Mouse (Mus musculus) induced T-regulatory cell, adult 2 months (primary cell): ENCODE data around the gene Mut.

ENCODE experiments used
- DNase-seq: peaks from one replicate; pipeline ENCODE4 v3.0.0-alpha.2; 2012; ENCODE audit warnings: low read depth

The Mut gene

GRCm38 (mm10) chr17:40934420-40935231, at the start of gene Mut, which contains the start of gene Cenpq:
Gene Mut, plus strand, starts transcription at chr17:40934685.
Gene Cenpq, minus strand, starts transcription at chr17:40935047.
- peak; percentile 97 for DNase-seq

DNA sequence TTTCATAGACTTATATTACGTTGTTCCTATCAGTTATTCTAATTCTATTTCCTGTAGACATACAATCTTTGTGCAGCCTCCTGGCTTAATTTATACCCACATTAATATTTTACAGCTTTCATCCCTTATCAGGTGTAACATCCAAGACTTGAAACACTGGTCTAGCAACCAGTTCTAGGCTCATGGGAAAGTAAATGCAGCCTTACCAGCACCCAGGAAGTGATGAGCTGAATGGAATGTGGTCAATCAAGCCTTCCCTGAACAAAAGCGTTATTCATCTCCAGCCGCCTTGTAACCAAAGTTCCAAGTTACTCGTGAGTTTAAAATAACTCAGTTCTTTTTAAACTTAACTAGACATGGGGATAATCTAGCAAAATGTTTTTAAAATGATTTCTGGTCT, 49.3 kb upstream of the Mut start:
- no peak for DNase-seq

DNA sequence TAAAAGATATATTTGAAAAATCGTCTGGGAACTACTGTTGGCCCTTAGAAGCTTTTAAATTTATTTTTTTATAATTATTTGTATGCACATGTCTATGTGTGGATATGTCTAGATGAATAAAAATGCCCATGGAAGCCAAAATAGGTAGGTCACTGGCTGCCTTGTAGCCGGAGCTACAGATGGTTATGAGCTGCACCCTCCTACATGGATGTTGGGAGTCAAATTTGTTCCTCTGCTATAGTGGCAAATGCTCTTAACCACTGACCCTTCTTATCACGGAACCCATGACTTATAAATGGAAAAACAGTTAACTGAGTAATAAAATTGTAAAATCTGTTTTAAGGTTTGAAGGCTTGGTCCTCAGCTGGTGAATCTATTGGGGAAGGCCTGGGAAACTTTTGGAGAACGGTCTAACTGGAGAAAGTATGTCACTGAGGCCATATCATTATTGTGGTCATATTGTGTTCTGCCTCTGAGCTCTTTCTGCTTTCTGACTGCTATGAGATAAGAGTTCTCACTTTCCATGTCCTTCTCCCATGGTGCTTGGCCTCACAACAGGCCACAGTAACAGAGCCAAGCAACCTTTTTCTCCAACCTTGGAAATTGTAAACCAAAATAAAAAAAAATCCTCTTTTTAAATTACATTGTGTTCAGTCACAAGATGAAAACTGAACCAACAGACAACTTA, 46.5 kb upstream of the Mut start:
- no peak for DNase-seq

- peak; percentile 30 for DNase-seq
Observed at GRCm38 (mm10) chr17:40896863-40897262, 37.6 kb upstream of the Mut start.

GRCm38 (mm10) chr17:40899783-40900363, 34.6 kb upstream of the Mut start:
- DNase-seq, result no peak

DNA sequence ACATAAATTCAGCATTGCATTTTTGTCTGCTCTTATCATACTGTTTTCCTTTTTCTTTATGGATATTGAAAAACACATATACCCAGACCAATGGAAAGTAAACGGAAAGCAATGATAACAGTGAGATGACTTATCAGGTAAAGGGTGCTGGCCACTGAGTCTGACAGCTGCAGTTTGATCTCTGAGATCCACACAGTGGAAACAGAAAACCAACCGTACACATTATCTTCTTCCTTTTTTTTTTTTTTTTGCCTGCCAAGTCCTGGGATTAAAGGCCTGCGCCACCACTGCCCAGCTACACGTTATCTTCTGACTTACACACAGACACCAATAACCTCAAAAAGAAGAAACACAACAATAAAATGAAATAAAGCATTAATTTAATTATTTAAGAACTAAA, 31.1 kb upstream of the Mut start:
- DNase-seq, result no peak

- DNase-seq, result no peak
Observed at GRCm38 (mm10) chr17:40904056-40904597, 30.4 kb upstream of the Mut start.

DNA sequence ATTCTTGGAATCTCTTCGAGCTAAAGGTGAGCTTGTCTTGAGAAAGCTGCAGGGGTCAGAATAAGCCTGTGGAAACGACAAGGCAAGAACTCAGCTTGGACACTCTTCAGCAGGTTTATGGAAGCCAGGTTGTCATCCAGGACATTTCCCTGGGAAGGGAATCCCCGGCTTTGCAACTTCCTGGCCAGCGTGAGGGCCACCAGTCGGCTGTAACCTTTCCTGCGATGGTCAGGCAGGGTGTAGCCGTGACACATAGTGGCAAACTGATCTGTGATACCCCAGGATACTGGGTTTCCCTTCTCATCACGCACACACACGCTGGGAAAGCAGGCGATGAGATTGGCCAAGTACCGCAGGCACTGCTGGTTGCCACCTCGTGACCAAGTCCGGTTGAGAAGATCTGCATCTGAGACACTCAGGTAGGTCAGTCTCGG, 29.7 kb upstream of the Mut start:
- no peak for DNase-seq

DNA sequence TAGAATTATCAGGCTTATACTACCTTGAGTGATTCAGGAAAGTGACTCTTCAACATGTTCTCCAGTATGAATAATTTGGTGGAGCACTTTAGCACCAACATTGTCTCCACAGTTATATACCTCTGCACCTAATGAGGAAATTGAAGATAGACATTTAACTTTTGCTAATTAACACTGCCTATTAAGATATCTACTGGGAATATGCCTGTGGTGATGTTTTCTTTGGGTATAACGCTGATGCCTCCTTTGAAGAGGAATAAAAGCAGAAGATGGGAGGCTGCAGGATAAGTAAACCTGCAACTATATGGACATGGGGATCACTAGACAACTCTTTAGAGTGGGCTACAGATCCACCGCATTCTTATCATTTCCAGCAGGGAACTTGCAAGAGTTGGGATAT, 20.2 kb upstream of the Mut start, which contains the start of gene Glyatl3:
Gene Glyatl3, minus strand, starts transcription at position 101 of the 400 bp plus-strand sequence.
- DNase-seq, result no peak

DNA sequence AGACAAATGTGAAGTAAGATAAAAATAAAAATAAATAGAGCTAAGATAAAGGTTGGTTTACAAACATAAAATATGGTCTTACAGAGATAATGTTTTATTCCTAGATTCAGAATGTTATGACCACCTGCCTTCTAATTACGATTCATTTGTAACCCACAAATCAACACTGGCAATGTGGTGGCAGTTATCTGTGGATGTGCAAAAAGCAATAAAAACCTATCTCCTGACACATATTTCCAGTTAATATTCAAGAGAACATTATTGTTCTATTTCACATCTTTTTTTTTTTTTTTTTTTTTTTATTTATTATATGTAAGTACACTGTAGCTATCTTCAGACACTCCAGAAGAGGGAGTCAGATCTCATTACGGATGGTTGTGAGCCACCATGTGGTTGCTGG, 19.0 kb upstream of the Mut start:
- DNase-seq, result no peak

DNA sequence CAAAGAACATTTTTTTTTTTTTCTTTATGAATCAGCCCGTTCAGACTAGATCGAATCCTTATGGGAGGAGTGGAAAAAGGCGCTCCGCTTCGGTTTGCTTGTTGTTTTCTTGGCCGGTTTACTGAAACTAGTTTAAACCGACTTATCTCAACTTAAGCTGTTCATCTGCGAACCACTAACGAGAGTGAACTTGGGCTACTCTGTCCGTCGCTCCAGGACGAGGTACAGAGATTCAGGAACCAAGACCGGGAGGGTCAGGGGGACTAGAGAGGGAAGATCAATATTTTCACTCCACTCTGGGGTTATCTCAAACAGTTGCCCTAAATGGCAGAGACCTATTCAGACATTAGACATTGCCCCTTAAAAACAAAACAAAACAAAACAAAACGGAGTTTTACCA, 500 bp upstream of the Mut start:
- DNase-seq, result no peak

DNA sequence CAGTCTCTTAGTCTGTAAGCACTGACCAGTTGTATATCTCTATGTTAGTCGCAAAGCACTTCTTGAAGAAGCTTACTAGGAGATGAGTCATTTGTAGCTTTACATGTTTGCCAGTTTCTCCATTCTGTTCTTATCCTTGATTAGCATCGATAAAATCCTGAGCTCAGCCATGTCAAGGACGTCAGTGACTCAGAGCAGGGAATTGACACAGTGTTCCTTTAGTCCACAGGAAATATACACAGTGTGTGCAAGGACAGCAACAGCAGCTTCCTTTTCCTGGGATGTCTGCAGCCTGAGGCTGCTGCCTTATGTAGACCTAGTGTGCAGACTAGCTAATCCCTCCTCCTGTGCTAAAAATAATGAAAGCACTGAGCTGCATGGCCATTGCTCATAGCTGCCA, 14.0 kb downstream of the Mut start:
- DNase-seq, result no peak

GRCm38 (mm10) chr17:40977914-40978313, 43.4 kb downstream of the Mut start:
- DNase-seq, result no peak

DNA sequence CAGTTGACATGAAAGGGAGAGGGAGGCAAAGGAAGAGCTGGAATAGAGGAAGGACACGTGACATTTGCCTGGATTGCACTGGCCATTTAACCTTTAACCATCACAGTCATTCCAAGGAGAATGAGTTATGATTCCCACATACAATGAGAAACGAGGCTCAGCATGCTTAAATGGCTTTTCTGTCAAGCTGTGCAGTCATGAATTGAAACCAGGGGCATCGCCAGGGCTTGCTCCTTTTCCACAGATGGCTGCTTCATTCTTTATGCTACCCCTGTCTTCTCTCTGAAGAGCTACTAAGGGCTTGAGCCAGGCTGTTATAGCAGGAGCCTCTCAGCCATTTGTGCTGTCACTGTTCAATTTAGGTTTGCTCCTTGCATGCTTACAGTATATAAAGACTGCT, 57.6 kb downstream of the Mut start:
- DNase-seq, result no peak
